Mouse (Mus musculus): ENCODE results near the gene Chrnb1. TPM values are rescaled to one million over a fixed set of nuclear protein-coding genes. Genes with fewer than 3 reads are reported as not detected.

Chrnb1 gene
- polyA plus RNA-seq, 1 experiment from 2014 or later: 1.2 TPM

GRCm38 (mm10) chr11:69801379-69801977 lies 5.7 kb upstream of the Chrnb1 start, which contains the start of gene Fgf11:
Gene Fgf11, minus strand, starts transcription at chr11:69801857.
- Histone ChIP-seq H3K4me3 (ENCODE audit: low read depth, low read length) (peak within 1 kb of the TSS; percentile 54), H3K4me2 (replicated peaks; ENCODE audit: low read depth, low read length) (peak within 1 kb of the TSS; percentile 73), H3K9me3 (ENCODE audit: control insufficient read depth, low read length) (no peaks in the 10 kb centered on the region), H3K36me3 (ENCODE audit: control insufficient read depth, insufficient read depth, low read length) (no peaks in the 10 kb centered on the region), H3K27me3 (ENCODE audit: control insufficient read depth, insufficient read depth, low read length) (peaks cover 54% of the 10 kb centered on the region), H3K27ac (ENCODE audit: low read depth, low read length) (peak within 1 kb of the TSS; percentile 89), H3K4me1 (replicated peaks; ENCODE audit: control insufficient read depth, insufficient read depth, low read length) (peaks cover 17% of the 10 kb centered on the region), H3K9ac (ENCODE audit: low read depth, low read length) (peak within 1 kb of the TSS; percentile 72)
- no peak for ATAC-seq (ENCODE audit: low FRiP score)
- WGBS: under 1% methylated on average over 31 of the region's 33 CpGs
- peak; percentile 35 for DNase-seq (ENCODE audit: low spot score)

GRCm38 (mm10) chr11:69800392-69801197 lies 4.9 kb upstream of the Chrnb1 start:
- Histone ChIP-seq H3K9me3 (ENCODE audit: control insufficient read depth, low read length) (no peaks in the 10 kb centered on the region), H3K27me3 (ENCODE audit: control insufficient read depth, insufficient read depth, low read length) (peaks cover 54% of the 10 kb centered on the region), H3K9ac (ENCODE audit: low read depth, low read length) (peak overlapping the region; percentile 72), H3K4me2 (replicated peaks; ENCODE audit: low read depth, low read length) (peak overlapping the region; percentile 73), H3K4me1 (replicated peaks; ENCODE audit: control insufficient read depth, insufficient read depth, low read length) (peaks cover 19% of the 10 kb centered on the region), H3K27ac (ENCODE audit: low read depth, low read length) (peak overlapping the region; percentile 89), H3K36me3 (ENCODE audit: control insufficient read depth, insufficient read depth, low read length) (no peaks in the 10 kb centered on the region), H3K4me3 (ENCODE audit: low read depth, low read length) (peak overlapping the region; percentile 54)
- ATAC-seq (ENCODE audit: low FRiP score): peak; percentile 66
- DNase-seq (ENCODE audit: low spot score): peak; percentile 82
- WGBS: under 1% methylated on average over 36 of the region's 36 CpGs

- 4% methylated on average over 11 of the region's 11 CpGs for WGBS
- Histone ChIP-seq H3K27ac (ENCODE audit: low read depth, low read length) (peak overlapping the region; percentile 89), H3K4me3 (ENCODE audit: low read depth, low read length) (peak overlapping the region; percentile 54), H3K4me1 (replicated peaks; ENCODE audit: control insufficient read depth, insufficient read depth, low read length) (peaks cover 19% of the 10 kb centered on the region), H3K36me3 (ENCODE audit: control insufficient read depth, insufficient read depth, low read length) (no peaks in the 10 kb centered on the region), H3K27me3 (ENCODE audit: control insufficient read depth, insufficient read depth, low read length) (peaks cover 49% of the 10 kb centered on the region), H3K4me2 (replicated peaks; ENCODE audit: low read depth, low read length) (peak overlapping the region; percentile 73), H3K9ac (ENCODE audit: low read depth, low read length) (peak overlapping the region; percentile 72), H3K9me3 (ENCODE audit: control insufficient read depth, low read length) (no peaks in the 10 kb centered on the region)
- peak; percentile 18; the same call in 1 of the 2 replicates for ATAC-seq (ENCODE audit: low FRiP score)
- no peak for DNase-seq (ENCODE audit: low spot score)
Observed at GRCm38 (mm10) chr11:69800138-69800391, 4.3 kb upstream of the Chrnb1 start.

- Histone ChIP-seq H3K9ac (ENCODE audit: low read depth, low read length) (peak overlapping the region; percentile 11; the same call in 1 of the 2 replicates), H3K4me3 (ENCODE audit: low read depth, low read length) (peak overlapping the region; percentile 54), H3K27me3 (ENCODE audit: control insufficient read depth, insufficient read depth, low read length) (peaks cover 44% of the 10 kb centered on the region), H3K4me1 (replicated peaks; ENCODE audit: control insufficient read depth, insufficient read depth, low read length) (peaks cover 19% of the 10 kb centered on the region), H3K36me3 (ENCODE audit: control insufficient read depth, insufficient read depth, low read length) (no peaks in the 10 kb centered on the region), H3K9me3 (ENCODE audit: control insufficient read depth, low read length) (no peaks in the 10 kb centered on the region), H3K4me2 (replicated peaks; ENCODE audit: low read depth, low read length) (peak overlapping the region; percentile 73), H3K27ac (ENCODE audit: low read depth, low read length) (peak overlapping the region; percentile 89)
- ATAC-seq (ENCODE audit: low FRiP score): peak; percentile 30; the same call in 1 of the 2 replicates
- WGBS: 20% methylated on average over 11 of the region's 12 CpGs
- peak; percentile 76 for DNase-seq (ENCODE audit: low spot score)
Observed at GRCm38 (mm10) chr11:69799394-69800137, 3.8 kb upstream of the Chrnb1 start.

GRCm38 (mm10) chr11:69797924-69798323 lies 2.2 kb upstream of the Chrnb1 start:
- H3K4me2 ChIP-seq (replicated peaks; ENCODE audit: low read depth, low read length): no peak overlapping the region
- ATAC-seq (ENCODE audit: low FRiP score): no peak
- no peak overlapping the region for H3K27ac ChIP-seq (ENCODE audit: low read depth, low read length)
- H3K4me1 ChIP-seq (replicated peaks; ENCODE audit: control insufficient read depth, insufficient read depth, low read length): peaks cover 12% of the 10 kb centered on the region
- WGBS: 69% methylated on average over 7 of the region's 7 CpGs
- H3K36me3 ChIP-seq (ENCODE audit: control insufficient read depth, insufficient read depth, low read length): no peaks in the 10 kb centered on the region
- H3K4me3 ChIP-seq (ENCODE audit: low read depth, low read length): no peak overlapping the region
- H3K9ac ChIP-seq (ENCODE audit: low read depth, low read length): no peak overlapping the region
- H3K9me3 ChIP-seq (ENCODE audit: control insufficient read depth, low read length): no peaks in the 10 kb centered on the region
- no peak for DNase-seq (ENCODE audit: low spot score)
- peaks cover 28% of the 10 kb centered on the region for H3K27me3 ChIP-seq (ENCODE audit: control insufficient read depth, insufficient read depth, low read length)

- no peak for ATAC-seq (ENCODE audit: low FRiP score)
- Histone ChIP-seq H3K27me3 (ENCODE audit: control insufficient read depth, insufficient read depth, low read length) (peaks cover 11% of the 10 kb centered on the region), H3K4me2 (replicated peaks; ENCODE audit: low read depth, low read length) (peak overlapping the region; percentile 83), H3K4me1 (replicated peaks; ENCODE audit: control insufficient read depth, insufficient read depth, low read length) (peaks cover 6% of the 10 kb centered on the region; the same call in 1 of the 2 replicates), H3K9me3 (ENCODE audit: control insufficient read depth, low read length) (no peaks in the 10 kb centered on the region), H3K9ac (ENCODE audit: low read depth, low read length) (0 out of 2 replicates have a peak overlapping the region, but pooled peaks have one; percentile 4), H3K27ac (ENCODE audit: low read depth, low read length) (no peak overlapping the region), H3K4me3 (ENCODE audit: low read depth, low read length) (peak overlapping the region; percentile 33), H3K36me3 (ENCODE audit: control insufficient read depth, insufficient read depth, low read length) (no peaks in the 10 kb centered on the region)
- DNase-seq (ENCODE audit: low spot score): no peak
- 2% methylated on average over 13 of the region's 13 CpGs for WGBS
Observed at GRCm38 (mm10) chr11:69795983-69796435, 266 bp upstream of the Chrnb1 start.

GRCm38 (mm10) chr11:69793429-69793828 lies 2.3 kb downstream of the Chrnb1 start:
- H3K27ac ChIP-seq (ENCODE audit: low read depth, low read length): no peak overlapping the region
- WGBS: 69% methylated on average over 5 of the region's 5 CpGs
- no peaks in the 10 kb centered on the region for H3K9me3 ChIP-seq (ENCODE audit: control insufficient read depth, low read length)

GRCm38 (mm10) chr11:69791420-69791819 lies 4.3 kb downstream of the Chrnb1 start:
- Histone ChIP-seq H3K27ac (ENCODE audit: low read depth, low read length) (no peak overlapping the region), H3K4me3 (ENCODE audit: low read depth, low read length) (no peak overlapping the region), H3K4me1 (replicated peaks; ENCODE audit: control insufficient read depth, insufficient read depth, low read length) (0 out of 2 replicates have a peak, but pooled peaks cover 2% of the 10 kb centered on the region), H3K9me3 (ENCODE audit: control insufficient read depth, low read length) (no peaks in the 10 kb centered on the region), H3K27me3 (ENCODE audit: control insufficient read depth, insufficient read depth, low read length) (peaks cover 5% of the 10 kb centered on the region; the same call in 1 of the 2 replicates), H3K9ac (ENCODE audit: low read depth, low read length) (no peak overlapping the region), H3K36me3 (ENCODE audit: control insufficient read depth, insufficient read depth, low read length) (no peaks in the 10 kb centered on the region), H3K4me2 (replicated peaks; ENCODE audit: low read depth, low read length) (no peak overlapping the region)
- 68% methylated on average over 5 of the region's 5 CpGs for WGBS
- no peak for ATAC-seq (ENCODE audit: low FRiP score)
- no peak for DNase-seq (ENCODE audit: low spot score)

More at GRCm38 (mm10) chr11:69793429-69793828, 2.3 kb downstream of the Chrnb1 start:
- H3K4me1 ChIP-seq (replicated peaks; ENCODE audit: control insufficient read depth, insufficient read depth, low read length): 0 out of 2 replicates have a peak, but pooled peaks cover 2% of the 10 kb centered on the region
- no peak overlapping the region for H3K9ac ChIP-seq (ENCODE audit: low read depth, low read length)
- no peak overlapping the region for H3K4me3 ChIP-seq (ENCODE audit: low read depth, low read length)
- DNase-seq (ENCODE audit: low spot score): no peak
- H3K4me2 ChIP-seq (replicated peaks; ENCODE audit: low read depth, low read length): no peak overlapping the region
- no peak for ATAC-seq (ENCODE audit: low FRiP score)
- no peaks in the 10 kb centered on the region for H3K36me3 ChIP-seq (ENCODE audit: control insufficient read depth, insufficient read depth, low read length)
- peaks cover 9% of the 10 kb centered on the region for H3K27me3 ChIP-seq (ENCODE audit: control insufficient read depth, insufficient read depth, low read length)

All from hindbrain, embryonic 11.5 days (tissue).